Mouse (Mus musculus) central nervous system, embryonic 11.5 days (tissue): Measurements from ENCODE around the gene Ajuba. TPM values are rescaled to one million over a fixed set of nuclear protein-coding genes. Genes with fewer than 3 reads are reported as not detected.

ENCODE experiments used
- polyA plus RNA-seq: library from polyadenylated mRNA; depleted of rRNA; stranded (reverse); fragments of >200 nt; gene quantifications from 2 replicates; pipeline ENCODE4 v1.2.3, GENCODE M21; 2012; rRNA removed

The Ajuba gene
- polyA plus RNA-seq = 40.6 and 48.1 TPM in 2 replicates

DNA sequence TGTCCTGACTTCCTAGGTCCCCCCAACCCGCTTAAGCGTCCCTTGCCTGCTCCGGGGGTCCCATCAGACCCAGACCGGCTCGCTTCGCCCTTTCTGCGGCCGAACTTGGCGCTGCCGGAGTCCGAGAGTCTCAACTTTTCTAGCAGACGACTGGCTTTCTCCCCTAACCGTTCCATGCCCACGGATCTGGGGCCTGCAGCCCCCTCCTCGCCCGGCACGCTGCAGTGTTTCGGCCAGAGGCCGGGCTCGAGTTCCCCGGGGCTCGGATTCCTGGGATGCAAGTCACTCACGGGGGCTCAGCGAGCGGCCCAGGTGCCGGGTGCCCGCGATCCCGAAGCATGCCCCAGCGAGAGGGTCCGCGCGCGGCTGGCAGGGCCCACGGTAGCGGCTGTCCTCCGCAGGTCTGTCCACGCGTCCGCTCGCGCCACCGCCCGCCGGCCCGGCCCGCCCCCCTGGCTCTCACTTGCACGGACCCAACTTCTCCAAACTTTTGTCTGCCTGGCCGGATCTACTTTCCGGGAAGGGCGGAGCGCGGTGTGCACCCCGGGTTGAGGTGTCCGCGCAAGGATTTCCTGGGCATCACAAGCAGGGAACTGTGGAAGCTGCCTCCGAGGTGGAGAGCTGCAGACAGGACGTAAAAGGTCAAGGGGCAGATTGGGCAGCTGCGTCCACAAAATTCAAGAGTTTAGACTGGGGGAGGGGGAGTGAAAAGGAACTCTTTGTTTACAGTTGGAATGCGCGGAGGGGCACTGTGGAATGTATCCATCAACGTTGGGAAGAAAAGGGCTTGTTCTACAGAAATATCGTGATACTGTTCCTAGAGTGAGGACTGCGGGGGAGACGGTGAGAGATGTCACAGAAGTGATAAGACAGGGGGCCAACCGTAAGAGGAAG lies at the start of gene Ajuba:
TSS of gene Ajuba (minus strand) at position 470 of the 894 bp plus-strand sequence.

DNA sequence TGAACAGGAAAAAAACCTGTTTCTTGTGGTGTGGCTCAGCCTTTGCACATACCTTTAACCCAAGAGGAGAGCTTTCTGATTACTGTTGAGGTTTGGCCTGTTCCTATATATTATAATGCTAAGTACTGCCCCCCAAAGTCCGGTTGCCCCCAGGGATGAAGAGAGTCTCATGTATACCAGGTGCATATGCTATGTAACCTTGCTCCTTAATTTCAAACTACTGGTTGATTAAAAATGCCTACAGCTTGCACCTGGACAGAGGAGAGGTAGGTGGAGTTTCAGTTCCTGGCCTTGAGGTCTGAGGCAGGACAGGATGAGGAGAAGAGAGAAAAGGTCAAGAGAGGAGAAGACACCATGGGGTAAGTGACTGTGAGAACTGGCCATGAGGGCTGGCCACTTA lies 43.8 kb upstream of the Ajuba start, which contains the start of gene Psmb11:
TSS of gene Psmb11 (plus strand) at position 301 of the 400 bp plus-strand sequence.

DNA sequence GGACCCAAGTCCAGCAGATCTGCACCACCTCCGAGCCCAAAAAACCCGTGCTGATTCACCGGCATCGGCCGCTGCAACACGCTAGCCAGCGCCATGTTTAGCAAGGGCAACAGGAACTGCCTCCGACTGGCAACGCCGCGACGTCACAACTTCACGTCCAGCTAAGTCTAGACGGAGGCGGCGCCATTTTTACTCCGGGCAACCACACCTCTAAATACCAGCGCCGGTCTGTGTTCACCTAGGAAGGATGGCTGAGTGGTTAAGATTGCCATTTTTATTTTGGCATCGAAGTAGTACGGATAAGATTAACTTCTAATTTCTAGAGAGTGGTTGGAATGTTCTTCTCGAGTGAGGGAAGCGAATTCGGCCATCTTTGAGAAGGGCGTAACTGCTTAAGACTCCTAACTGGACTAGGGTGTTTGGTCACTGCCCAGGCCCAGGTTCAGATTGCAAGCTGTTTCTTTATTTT lies 40.6 kb upstream of the Ajuba start, which contains the start of gene Psmb5:
TSS of gene Psmb5 (minus strand) at position 126 of the 469 bp plus-strand sequence.

GRCm38 (mm10) chr14:54605752-54606321 lies 28.5 kb upstream of the Ajuba start, which contains the start of gene 4931414P19Rik:
TSS of gene 4931414P19Rik (minus strand) at chr14:54605993.

DNA sequence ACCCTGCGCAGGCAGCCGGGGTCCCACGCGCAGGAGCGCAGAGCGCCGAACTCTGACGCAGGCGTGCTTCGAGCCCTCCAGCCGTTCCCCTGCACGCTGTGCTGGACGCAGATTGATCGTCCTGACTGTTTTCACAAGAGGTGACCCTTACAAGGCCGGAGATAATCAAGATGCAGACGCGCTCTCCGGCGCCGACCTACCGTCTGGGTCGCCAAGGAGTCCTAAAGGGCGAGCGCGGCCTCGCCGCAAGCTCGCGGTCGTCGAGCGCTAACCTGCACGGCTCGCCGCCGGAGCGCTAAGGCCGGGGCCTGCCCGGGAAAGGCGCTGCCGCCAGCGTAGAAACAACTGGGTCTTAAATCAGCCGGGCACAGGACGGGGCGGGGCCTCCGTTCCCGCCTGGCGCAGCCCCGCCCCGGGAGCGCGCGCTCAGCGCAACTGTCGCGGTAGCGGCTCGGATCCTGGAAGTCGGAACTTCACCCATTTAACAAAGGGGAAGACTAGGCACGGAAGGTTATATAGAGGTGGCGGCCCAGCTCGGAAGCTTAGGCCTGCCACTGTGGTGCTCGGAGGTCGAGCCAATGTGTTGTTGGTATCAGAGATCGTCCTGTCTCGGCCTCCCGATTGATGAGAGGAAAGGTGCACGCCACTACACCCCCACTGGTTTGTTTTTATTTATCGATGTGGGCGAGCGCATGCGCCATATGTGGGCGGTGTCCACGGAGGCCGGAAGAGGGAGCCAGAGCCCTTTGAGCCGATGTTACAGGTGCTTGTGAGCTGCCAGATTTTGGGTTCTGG lies 23.2 kb downstream of the Ajuba start, which contains the start of gene Haus4:
TSS of gene Haus4 (minus strand) at position 642 of the 795 bp plus-strand sequence.

Other genes starting within 250 kb of the Ajuba start
- gene Oxa1l, start 216.7 kb downstream of the Ajuba start, polyA plus RNA-seq = 45.3 and 69.9 TPM in 2 replicates
- gene Slc7a7, start 159.8 kb downstream of the Ajuba start, polyA plus RNA-seq = 3.5 and 5.9 TPM in 2 replicates
- 210 and 357 TPM in 2 replicates for gene Mrpl52, start 150.6 kb downstream of the Ajuba start, polyA plus RNA-seq
- 85.8 and 130 TPM in 2 replicates for gene Mmp14, start 145.9 kb downstream of the Ajuba start, polyA plus RNA-seq
- gene Lrp10, start 113.4 kb downstream of the Ajuba start, polyA plus RNA-seq = 17.4 and 22.5 TPM in 2 replicates
- gene Rem2, start 101.5 kb downstream of the Ajuba start, polyA plus RNA-seq = 12.4 and 13.4 TPM in 2 replicates
- 95.6 and 97.4 TPM in 2 replicates for gene Prmt5, start 60.0 kb downstream of the Ajuba start, polyA plus RNA-seq
- 31.8 and 35.7 TPM in 2 replicates for gene Haus4, start 22.9 kb downstream of the Ajuba start, polyA plus RNA-seq
- 11.1 and 13.7 TPM in 2 replicates for gene 4931414P19Rik, start 28.4 kb upstream of the Ajuba start, polyA plus RNA-seq
- gene Psmb5, start 40.5 kb upstream of the Ajuba start, polyA plus RNA-seq = 240 and 312 TPM in 2 replicates
- 0.10 and 0.24 TPM in 2 replicates for gene Psmb11, start 43.9 kb upstream of the Ajuba start, polyA plus RNA-seq
- not detected in 2 replicates for gene Gm17606, start 63.4 kb upstream of the Ajuba start, polyA plus RNA-seq
- 45.1 and 50.9 TPM in 2 replicates for gene Cdh24, start 63.8 kb upstream of the Ajuba start, polyA plus RNA-seq
- 77.0 and 90.6 TPM in 2 replicates for gene 1700123O20Rik, start 108.7 kb upstream of the Ajuba start, polyA plus RNA-seq
- gene Acin1, start 109.4 kb upstream of the Ajuba start, polyA plus RNA-seq = 400 and 680 TPM in 2 replicates
- 0.02 TPM in 1 of 2 replicates, not detected in the other for gene Gm29776, start 121.3 kb upstream of the Ajuba start, polyA plus RNA-seq
- 0.20 and 0.64 TPM in 2 replicates for gene Cebpe, start 134.6 kb upstream of the Ajuba start, polyA plus RNA-seq
- 2.7 and 3.1 TPM in 2 replicates for gene Slc7a8, start 204.4 kb upstream of the Ajuba start, polyA plus RNA-seq
- not detected in 2 replicates for gene Rnf212b, start 236.6 kb upstream of the Ajuba start, polyA plus RNA-seq